Mouse (Mus musculus) small intestine, adult 2 months (tissue): ENCODE results near the gene Ckb. TPM values are rescaled to one million over a fixed set of nuclear protein-coding genes. Genes with fewer than 3 reads are reported as not detected.

Experiments used
- H3K27ac ChIP-seq: fragments of 200-500 bp; 2 replicates; pipeline ENCODE4 v1.5.1; 2012; ENCODE audit warnings: low read depth, low read length, control low read depth, inconsistent platforms; ENCODE audit not compliant: insufficient read depth
- H3K27me3 ChIP-seq: fragments of 200-500 bp; 2 replicates; pipeline ENCODE4 v1.6.1; 2012; ENCODE audit warnings: mild to moderate bottlenecking, moderate library complexity, low read length, inconsistent platforms; ENCODE audit not compliant: control insufficient read depth, insufficient read depth
- H3K36me3 ChIP-seq: fragments of 200-500 bp; 2 replicates; pipeline ENCODE4 v1.6.1; 2012; ENCODE audit warnings: mild to moderate bottlenecking, low read length, control low read depth, inconsistent platforms; ENCODE audit not compliant: control insufficient read depth, insufficient read depth
- H3K4me1 ChIP-seq: fragments of 200-500 bp; 2 replicates; pipeline ENCODE4 v1.6.1; 2012; ENCODE audit warnings: low read length, inconsistent platforms, mixed read lengths; ENCODE audit not compliant: control insufficient read depth, insufficient read depth, insufficient read length
- H3K4me3 ChIP-seq: fragments of 200-500 bp; 2 replicates; pipeline ENCODE4 v1.5.1; 2012; ENCODE audit warnings: low read depth, mild to moderate bottlenecking, control low read depth, inconsistent platforms, low read length, moderate library complexity
- CTCF ChIP-seq: fragments of 200-500 bp; IDR thresholded peaks from 2 replicates; pipeline ENCODE4 v1.5.1; 2012; ENCODE audit warnings: low read depth, mild to moderate bottlenecking, control low read depth, inconsistent platforms, low read length, moderate library complexity, mixed read lengths; ENCODE audit not compliant: insufficient replicate concordance, insufficient read length; ENCODE audit errors: extremely low read depth
- POLR2A ChIP-seq: fragments of 200-500 bp; IDR thresholded peaks from 2 replicates; pipeline ENCODE4 v1.6.1; 2012; ENCODE audit warnings: low read depth, mild to moderate bottlenecking, control low read depth, inconsistent platforms, low read length, moderate library complexity
- WGBS: fragments of 180-500 bp; shearing (Covaris S2); methylation state at CpG from one replicate; pipeline ENCODE4 v1.1.7; 2018; 5-methylcytosine and 5-hydroxymethylcytosine counted together
- polyA plus RNA-seq: library from polyadenylated mRNA; depleted of rRNA; stranded (reverse); fragments of >200 nt; gene quantifications from 2 replicates; pipeline ENCODE4 v1.2.3, GENCODE M21; 2012

The Ckb gene
- polyA plus RNA-seq, 1 experiment, result 599 TPM

GRCm38 (mm10) chr12:111672581-111672980 is 443 bp upstream of the Ckb start:
- TF ChIP-seq POLR2A (no peak), CTCF (no peak)
- Histone ChIP-seq H3K4me1 (peaks cover 43% of the 10 kb centered on the region), H3K36me3 (peaks cover 7% of the 10 kb centered on the region; the same call in 1 of the 2 replicates), H3K27me3 (no peaks in the 10 kb centered on the region), H3K4me3 (peak overlapping the region; percentile 81), H3K27ac (peak overlapping the region; percentile 28; the same call in 1 of the 2 replicates)
- 4% methylated on average over 12 of the region's 12 CpGs for whole genome bisulfite sequencing

- no peaks in the 10 kb centered on the region for H3K27me3 ChIP-seq
- H3K36me3 ChIP-seq, result peaks cover 7% of the 10 kb centered on the region; the same call in 1 of the 2 replicates
- TF ChIP-seq POLR2A, result no peak
- TF ChIP-seq CTCF, result no peak
- WGBS, result under 1% methylated on average over 34 of the region's 34 CpGs
- H3K4me1 ChIP-seq, result peaks cover 33% of the 10 kb centered on the region
- H3K4me3 ChIP-seq, result peak overlapping the region; percentile 81
- peak overlapping the region; percentile 21 for H3K27ac ChIP-seq
These were observed 671 bp downstream of the Ckb start for GRCm38 (mm10) chr12:111671431-111671902.

- 8% methylated on average over 35 of the region's 35 CpGs for WGBS
- peaks cover 7% of the 10 kb centered on the region; the same call in 1 of the 2 replicates for H3K36me3 ChIP-seq
- TF ChIP-seq CTCF, result no peak
- TF ChIP-seq POLR2A, result no peak
- peak overlapping the region; percentile 81 for H3K4me3 ChIP-seq
- no peaks in the 10 kb centered on the region for H3K27me3 ChIP-seq
- peak overlapping the region; percentile 21; the same call in 1 of the 2 replicates for H3K27ac ChIP-seq
- H3K4me1 ChIP-seq, result peaks cover 29% of the 10 kb centered on the region
These were observed 1.2 kb downstream of the Ckb start for GRCm38 (mm10) chr12:111670976-111671375.

GRCm38 (mm10) chr12:111670371-111670971 is 1.7 kb downstream of the Ckb start:
- TF ChIP-seq CTCF (no peak), POLR2A (no peak)
- Histone ChIP-seq H3K4me1 (peaks cover 26% of the 10 kb centered on the region), H3K4me3 (peak overlapping the region; percentile 81), H3K36me3 (peaks cover 7% of the 10 kb centered on the region; the same call in 1 of the 2 replicates), H3K27me3 (no peaks in the 10 kb centered on the region), H3K27ac (no peak overlapping the region)
- 39% methylated on average over 29 of the region's 29 CpGs for WGBS

- Histone ChIP-seq H3K27me3 (no peaks in the 10 kb centered on the region), H3K4me3 (peak overlapping the region; percentile 81), H3K27ac (0 out of 2 replicates have a peak overlapping the region, but pooled peaks have one; percentile 22), H3K4me1 (peaks cover 23% of the 10 kb centered on the region), H3K36me3 (peaks cover 7% of the 10 kb centered on the region; the same call in 1 of the 2 replicates)
- TF ChIP-seq POLR2A (no peak), CTCF (no peak)
- WGBS, result 80% methylated on average over 8 of the region's 8 CpGs
These were observed 2.2 kb downstream of the Ckb start for GRCm38 (mm10) chr12:111669961-111670360.

- TF ChIP-seq CTCF (no peak), POLR2A (no peak)
- Histone ChIP-seq H3K4me3 (peak overlapping the region; percentile 81), H3K36me3 (peaks cover 7% of the 10 kb centered on the region; the same call in 1 of the 2 replicates), H3K27me3 (no peaks in the 10 kb centered on the region), H3K4me1 (peaks cover 23% of the 10 kb centered on the region), H3K27ac (peak overlapping the region; percentile 48; the same call in 1 of the 2 replicates)
- WGBS, result 75% methylated on average over 23 of the region's 23 CpGs
These were observed 2.9 kb downstream of the Ckb start for GRCm38 (mm10) chr12:111669000-111669788.

GRCm38 (mm10) chr12:111668457-111668912 is 3.7 kb downstream of the Ckb start:
- Histone ChIP-seq H3K27me3 (no peaks in the 10 kb centered on the region), H3K4me3 (peak overlapping the region; percentile 20; the same call in 1 of the 2 replicates)

More at GRCm38 (mm10) chr12:111668457-111668912, 3.7 kb downstream of the Ckb start:
- Histone ChIP-seq H3K27ac (peak overlapping the region; percentile 68), H3K4me1 (peaks cover 23% of the 10 kb centered on the region), H3K36me3 (peaks cover 7% of the 10 kb centered on the region; the same call in 1 of the 2 replicates)
- no peak for TF ChIP-seq POLR2A
- peak; percentile 98 for TF ChIP-seq CTCF
- 27% methylated on average over 8 of the region's 8 CpGs for WGBS
